Mouse (Mus musculus) heart, adult 9 months (tissue): ENCODE measurements at regions not wholly inside any gene's neighbourhood (a gene's known extent, or its start where the extent isn't known, plus 50 kb on each side); places are given as distances from the start of the nearest gene placed in this dataset.
"Not testable (repeated sequence)": the region's sequence is repeated elsewhere in the genome, so short reads cannot be mapped to it uniquely, and the experiment has no call there.

Experiments used
- DNase-seq, 2 experiments: peaks; one replicate each; pipeline ENCODE4 v3.0.0; 2022; ENCODE audit warnings: low spot score in 2 of 2

DNA sequence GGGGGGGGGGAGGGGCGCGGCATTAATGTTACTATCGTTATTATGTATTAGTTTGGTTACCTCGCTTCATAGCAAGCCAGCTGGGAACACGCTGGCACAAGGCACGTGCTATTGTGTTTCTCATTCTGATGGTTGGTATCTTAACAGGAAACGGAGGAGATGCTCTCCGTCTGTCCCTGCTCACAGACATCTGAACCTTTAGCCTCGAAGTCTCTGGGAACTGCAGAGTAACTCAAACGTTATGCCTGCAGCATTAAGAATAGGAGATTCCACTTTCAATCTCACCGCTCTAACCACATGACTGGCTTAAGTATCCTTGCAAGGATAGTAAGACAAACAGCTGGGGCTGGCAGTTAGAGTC, 80.0 kb downstream of the Nfkbiz start:
- DNase-seq, result no peak

- no peak for DNase-seq
These were observed 80.6 kb downstream of the Nfkbiz start for GRCm38 (mm10) chr16:55757952-55758706.

- not testable (repeated sequence) for DNase-seq
These were observed 81.3 kb downstream of the Nfkbiz start for GRCm38 (mm10) chr16:55757422-55757815.

GRCm38 (mm10) chr16:55756764-55757421, 81.8 kb downstream of the Nfkbiz start:
- DNase-seq, result no peak

- DNase-seq, result no peak
These were observed 83.3 kb downstream of the Nfkbiz start for GRCm38 (mm10) chr16:55755309-55755832.

- peak; percentile 41 to 54 for DNase-seq
These were observed 84.5 kb downstream of the Nfkbiz start for GRCm38 (mm10) chr16:55754092-55754763.

- no peak for DNase-seq
These were observed 85.3 kb downstream of the Nfkbiz start for GRCm38 (mm10) chr16:55753380-55753779.

DNA sequence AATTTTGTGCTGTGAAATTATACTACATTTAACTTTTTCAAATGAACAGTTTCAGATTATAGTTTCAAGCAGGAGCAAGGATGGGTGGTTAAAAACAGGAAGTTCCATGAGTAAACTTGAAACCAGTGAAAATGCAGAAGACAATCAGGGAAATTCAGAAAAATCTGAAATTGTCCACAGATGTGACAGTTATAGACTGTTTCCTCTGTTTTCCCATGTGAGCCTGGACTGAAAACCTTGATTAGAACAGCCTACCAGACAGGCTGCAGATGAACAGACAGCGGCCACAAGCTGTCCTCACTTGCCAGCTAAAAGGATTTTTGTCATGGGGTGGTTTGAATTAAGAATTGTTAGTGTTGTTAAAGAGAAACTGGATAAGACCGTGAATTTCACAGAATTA, 91.4 kb downstream of the Nfkbiz start:
- peak in 1 of 2 experiments; percentile 43 for DNase-seq

- no peak for DNase-seq
These were observed 92.5 kb downstream of the Nfkbiz start for GRCm38 (mm10) chr16:55746159-55746558.

GRCm38 (mm10) chr16:55745094-55745493, 93.6 kb downstream of the Nfkbiz start:
- no peak for DNase-seq

- DNase-seq, result no peak
These were observed 97.4 kb downstream of the Nfkbiz start for GRCm38 (mm10) chr16:55741099-55741863.

- DNase-seq, result no peak
These were observed 100.0 kb downstream of the Nfkbiz start for GRCm38 (mm10) chr16:55738741-55739140.

DNA sequence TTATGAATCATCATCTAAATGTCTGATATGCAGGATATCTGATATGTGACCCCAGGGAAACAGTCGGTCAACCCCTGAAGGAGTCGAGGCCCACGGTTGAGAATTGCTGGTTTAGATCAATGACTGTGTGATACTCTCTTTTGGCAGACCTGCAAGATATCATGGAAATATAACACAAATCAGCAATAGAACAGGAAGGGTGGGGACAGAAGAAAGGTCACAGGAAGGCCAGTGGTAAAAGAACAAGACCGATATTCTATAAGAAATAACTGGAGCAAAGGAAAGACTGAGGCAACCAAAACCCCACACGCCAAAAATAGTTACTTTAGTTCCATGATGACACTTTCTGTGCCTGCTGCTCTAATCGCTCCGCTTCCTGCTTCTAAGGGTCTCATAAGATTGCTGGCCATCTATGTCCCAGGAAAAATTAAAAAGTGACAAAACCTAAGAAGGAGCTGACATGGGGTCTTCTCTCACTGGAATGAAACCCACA, 103.2 kb downstream of the Nfkbiz start:
- no peak for DNase-seq

DNA sequence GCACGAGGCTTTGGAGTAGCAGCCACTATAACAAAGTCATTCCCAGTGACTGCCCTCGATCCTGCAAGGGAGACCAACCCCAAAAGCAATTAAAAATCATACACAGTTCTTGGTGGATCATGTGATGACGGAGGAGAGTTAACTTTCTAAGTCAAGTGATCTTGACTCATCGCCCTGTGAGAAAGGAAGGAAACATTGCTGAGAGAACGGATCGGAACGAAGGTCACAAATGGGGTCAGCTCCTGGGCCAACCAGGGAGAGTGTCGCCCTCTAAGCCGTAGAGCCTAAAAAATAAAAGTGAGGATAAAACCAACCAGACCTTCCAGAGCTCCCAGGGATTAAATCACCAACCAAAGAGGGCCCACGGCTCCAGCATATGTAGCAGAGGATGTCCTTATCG, 104.4 kb downstream of the Nfkbiz start:
- peak; percentile 7 to 12 for DNase-seq

- DNase-seq, result peak; percentile 39 to 54
These were observed 104.9 kb downstream of the Nfkbiz start for GRCm38 (mm10) chr16:55733751-55734150.

GRCm38 (mm10) chr16:55731003-55731402, 107.7 kb downstream of the Nfkbiz start:
- peak; percentile 30 to 32 for DNase-seq

DNA sequence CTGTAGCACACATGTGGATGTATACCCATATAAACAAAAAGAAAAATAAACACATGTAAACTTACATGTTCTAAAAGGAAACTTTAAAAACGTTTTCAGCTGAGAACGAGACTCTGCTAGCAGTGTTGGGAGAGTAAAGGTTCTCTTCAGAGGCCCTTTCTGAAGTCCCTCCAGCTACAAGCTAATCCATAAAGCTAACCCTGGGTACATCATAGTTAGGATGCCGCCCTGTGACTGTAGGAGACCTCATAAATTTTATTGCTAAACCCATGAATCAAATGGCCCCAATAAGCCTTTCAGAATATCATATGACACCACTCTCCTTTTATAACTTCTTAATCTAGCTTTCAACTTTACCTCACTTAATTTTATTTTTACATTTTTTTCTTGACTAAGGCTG, 112.2 kb downstream of the Nfkbiz start:
- DNase-seq, result no peak

DNA sequence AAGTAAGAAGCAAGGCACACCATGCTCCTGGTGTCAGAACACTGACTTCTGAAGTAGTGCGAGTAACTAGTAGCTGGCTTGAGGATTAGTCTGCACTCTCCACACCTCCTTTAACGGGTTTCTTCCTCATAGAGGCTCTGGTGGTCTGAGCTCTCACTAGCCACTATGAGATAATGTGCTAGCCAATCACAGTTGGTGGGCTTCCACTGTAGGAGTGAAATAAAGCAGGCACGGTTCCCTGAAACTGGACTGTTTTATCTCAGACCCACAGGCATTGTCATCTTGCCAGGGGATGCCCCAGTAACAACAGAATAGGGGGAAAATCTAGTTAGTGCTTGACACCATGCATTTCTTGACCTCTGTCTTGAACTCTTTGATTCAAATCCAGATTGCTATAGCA, 118.3 kb downstream of the Nfkbiz start:
- DNase-seq, result no peak

- no peak for DNase-seq
These were observed 128.7 kb downstream of the Nfkbiz start for GRCm38 (mm10) chr16:55710017-55710416.

- no peak for DNase-seq
These were observed 132.2 kb downstream of the Nfkbiz start for GRCm38 (mm10) chr16:55706502-55706901.

GRCm38 (mm10) chr16:55698489-55698892, 140.2 kb downstream of the Nfkbiz start:
- DNase-seq, result peak; percentile 5 to 44

- no peak for DNase-seq
These were observed 147.6 kb downstream of the Nfkbiz start for GRCm38 (mm10) chr16:55691069-55691468.
